Mouse (Mus musculus) E14TG2a.4 (cell line): ENCODE data around the gene Cfc1.

Source experiments
- CTCF ChIP-seq: conservative IDR thresholded peaks from 2 replicates; pipeline ENCODE4 v1.5.1; 2014; ENCODE audit warnings: low read length
- NANOG ChIP-seq: IDR thresholded peaks from 2 replicates; pipeline ENCODE4 v1.6.1; 2014; ENCODE audit warnings: borderline replicate concordance, low read length, mixed read lengths
- POU5F1 ChIP-seq: IDR thresholded peaks from 2 replicates; pipeline ENCODE4 v1.6.1; 2014; ENCODE audit warnings: low read length, borderline replicate concordance

DNA sequence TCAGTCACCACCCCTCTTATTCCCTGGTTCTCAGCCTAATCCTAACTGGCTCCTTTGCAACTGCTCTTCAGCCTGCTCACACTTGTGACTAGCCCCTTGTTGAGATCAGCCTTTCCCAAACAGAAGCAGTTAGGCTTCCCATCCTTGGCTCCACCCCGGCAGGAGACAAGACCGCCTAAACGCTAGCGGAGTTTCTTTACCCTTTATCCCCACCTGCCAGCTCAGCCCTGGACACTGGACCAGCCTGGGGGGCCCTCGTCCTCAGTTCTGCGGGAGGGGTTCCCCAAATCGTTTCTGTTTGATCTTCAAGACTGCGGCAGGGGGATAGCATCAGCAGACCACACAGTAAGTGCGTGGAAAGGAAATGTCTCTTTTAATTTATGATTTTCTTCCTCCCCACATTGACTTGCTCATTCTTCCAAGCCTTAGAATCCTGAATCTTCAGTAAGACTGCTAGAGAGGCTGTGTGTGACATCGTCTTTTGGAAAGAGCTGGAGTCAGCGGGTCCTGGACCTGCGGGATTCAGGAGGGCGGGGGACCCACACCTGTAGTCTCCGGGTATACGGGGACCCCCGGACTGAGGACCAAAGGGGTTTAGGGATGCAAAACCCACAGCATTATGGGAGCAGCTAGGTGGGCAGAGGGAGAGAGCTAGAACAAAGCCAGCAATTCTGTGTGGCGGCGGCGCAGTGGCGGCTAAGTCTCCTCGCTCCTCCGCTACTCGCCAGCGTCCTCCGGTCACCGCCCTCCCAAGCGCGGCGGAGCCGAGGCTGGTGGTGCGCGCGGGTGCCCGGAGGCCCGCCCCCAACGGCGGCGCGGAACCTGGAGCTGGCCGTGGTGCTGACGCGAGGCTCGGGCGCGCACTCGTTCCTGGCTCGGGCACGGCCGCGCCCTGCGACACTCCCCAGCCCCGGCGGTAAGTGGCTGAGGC lies 43.7 kb downstream of the Cfc1 start, which contains the start of gene Amer3:
- no peak for TF ChIP-seq CTCF
- TF ChIP-seq NANOG: no peak
- TF ChIP-seq POU5F1: no peak
